Mouse (Mus musculus) liver, adult (tissue): ENCODE measurements around the gene Iqgap2.

Experiments used
- GATA4 ChIP-seq: IDR thresholded peaks from 2 replicates; pipeline ENCODE4 v1.6.1; 2014; ENCODE audit warnings: mild to moderate bottlenecking, low read length; ENCODE audit not compliant: insufficient replicate concordance

Iqgap2 gene

DNA sequence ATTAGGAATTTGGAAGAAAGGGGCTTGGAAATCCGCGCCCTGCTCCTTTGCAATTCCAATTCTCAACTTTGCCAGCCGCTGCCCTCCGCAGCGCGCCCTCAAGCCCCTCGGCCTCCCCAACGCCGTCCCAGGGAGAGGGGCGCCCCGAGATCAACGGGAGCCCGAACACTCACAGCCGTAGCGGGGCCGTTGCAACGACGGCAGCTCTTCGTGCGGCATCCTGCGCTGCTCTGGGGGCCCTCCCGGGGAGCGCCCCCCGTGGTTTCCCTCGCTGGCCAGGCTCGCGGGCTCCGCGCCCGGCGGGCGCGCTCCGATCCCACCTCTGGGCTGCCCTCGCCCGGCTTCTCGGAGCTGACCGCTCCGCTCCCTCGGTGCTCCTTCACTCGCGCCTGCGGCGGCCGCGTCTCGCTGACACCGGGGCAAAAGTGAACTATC is at the start of gene Iqgap2:
Gene Iqgap2 (minus strand): TSS at position 432 of the 435 bp plus-strand sequence.
- no peak for TF ChIP-seq GATA4

DNA sequence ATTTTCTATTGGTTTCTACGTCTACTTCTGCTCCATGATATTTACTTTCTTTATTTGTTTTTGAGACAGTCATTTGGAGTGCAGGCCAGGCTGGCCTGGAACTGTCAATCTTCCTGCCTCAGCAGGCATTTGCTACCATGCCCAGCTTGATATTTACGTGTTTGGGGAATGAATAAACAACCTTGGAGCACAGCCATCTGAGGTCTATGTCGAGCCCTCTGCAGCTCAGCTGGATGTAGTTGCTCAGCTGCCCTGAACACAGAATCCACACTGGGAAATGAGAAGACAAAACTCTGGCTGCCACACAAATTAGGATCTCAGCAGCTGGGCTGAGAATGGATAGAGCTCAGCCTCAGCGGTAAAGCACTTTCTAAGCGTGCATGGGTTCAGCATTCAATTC is 49.1 kb upstream of the Iqgap2 start:
- TF ChIP-seq GATA4, result no peak

DNA sequence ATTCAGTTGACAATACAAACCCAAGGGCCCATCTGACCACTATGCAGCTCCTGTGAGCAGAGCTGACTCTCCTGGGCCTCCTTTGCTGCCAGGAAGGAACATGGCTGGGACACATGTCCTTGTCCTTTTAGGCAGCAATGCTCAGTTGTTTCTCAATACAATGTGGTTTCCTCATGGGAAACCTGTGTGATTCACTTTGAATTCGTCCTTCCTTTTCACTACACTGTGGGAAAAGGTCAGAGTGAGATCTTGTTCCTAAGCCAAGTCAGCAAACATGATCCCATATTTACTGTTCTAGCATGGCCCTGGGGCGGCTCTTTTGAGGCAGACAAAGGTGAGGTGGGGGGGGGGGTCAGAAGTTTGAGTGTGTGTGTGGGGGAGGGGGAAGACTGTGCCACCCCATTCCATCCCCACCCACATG is 32.5 kb upstream of the Iqgap2 start:
- TF ChIP-seq GATA4, result no peak

DNA sequence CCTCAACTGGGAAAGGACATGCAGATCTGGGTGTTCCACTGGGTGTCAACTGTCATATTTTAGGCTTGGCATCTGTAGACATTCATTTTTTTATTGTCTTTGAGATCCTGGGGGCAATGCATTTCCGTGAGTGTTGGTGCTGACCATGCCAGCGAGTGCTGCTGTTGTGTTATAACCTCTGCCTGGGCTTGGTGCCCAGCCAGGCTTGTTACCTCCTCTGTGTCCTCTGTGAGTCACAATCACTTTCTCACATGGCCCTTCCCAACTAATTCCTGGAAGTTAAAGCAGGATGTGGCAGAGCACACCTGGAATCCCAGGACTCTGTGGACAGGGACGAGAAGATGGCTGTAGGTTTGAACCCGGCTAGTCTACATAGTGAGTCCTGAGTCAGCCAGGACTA is 30.9 kb upstream of the Iqgap2 start:
- TF ChIP-seq GATA4, result no peak

DNA sequence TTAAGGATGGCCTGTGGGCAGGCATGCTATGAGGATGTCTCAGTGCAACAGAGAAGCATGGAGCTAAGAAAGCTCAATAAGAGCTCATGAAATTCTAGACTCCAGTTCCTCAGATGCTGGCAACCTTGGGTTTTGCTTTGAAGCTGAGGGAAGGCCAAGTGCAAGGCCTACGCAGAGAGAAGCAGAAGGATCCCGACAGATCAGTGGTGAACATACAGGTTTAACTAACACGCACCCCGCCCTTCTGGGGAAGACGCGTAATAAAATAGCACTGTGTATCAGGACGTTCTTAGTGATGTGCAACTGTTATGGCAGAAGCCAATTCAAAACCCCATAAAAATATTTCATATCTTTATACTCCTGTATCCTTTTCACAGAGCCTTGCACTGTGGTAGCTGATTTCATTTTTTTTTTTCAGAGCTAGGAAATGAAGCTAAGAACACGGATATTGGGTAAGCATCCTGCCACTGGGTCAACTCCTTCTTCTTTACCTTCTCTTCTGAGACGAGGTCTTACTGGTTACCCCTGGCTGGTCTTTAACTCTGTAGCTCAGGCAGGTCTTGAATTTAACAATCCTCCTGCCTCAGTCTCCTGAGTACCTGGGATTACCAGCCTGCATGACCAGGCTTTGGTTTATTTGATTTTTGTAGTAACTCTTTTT is 27.0 kb upstream of the Iqgap2 start:
- no peak for TF ChIP-seq GATA4

DNA sequence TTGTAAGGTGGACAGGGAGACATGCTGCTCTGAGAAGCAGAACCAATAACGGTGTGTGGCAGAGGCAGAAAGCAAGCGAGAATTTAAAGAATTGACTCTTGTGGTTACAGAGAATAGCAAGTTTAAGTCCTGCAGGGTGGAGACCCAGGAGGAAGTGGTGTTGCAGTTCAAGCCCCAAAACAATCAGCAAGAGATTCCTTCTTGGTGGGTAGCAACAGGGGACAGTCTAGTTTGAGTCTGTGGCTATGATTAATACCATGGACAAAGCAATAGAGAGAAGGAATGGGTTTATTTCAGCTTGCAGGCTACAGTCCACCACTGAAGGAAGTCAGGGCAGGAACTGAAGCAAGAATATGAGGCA is 21.3 kb upstream of the Iqgap2 start:
- no peak for TF ChIP-seq GATA4

DNA sequence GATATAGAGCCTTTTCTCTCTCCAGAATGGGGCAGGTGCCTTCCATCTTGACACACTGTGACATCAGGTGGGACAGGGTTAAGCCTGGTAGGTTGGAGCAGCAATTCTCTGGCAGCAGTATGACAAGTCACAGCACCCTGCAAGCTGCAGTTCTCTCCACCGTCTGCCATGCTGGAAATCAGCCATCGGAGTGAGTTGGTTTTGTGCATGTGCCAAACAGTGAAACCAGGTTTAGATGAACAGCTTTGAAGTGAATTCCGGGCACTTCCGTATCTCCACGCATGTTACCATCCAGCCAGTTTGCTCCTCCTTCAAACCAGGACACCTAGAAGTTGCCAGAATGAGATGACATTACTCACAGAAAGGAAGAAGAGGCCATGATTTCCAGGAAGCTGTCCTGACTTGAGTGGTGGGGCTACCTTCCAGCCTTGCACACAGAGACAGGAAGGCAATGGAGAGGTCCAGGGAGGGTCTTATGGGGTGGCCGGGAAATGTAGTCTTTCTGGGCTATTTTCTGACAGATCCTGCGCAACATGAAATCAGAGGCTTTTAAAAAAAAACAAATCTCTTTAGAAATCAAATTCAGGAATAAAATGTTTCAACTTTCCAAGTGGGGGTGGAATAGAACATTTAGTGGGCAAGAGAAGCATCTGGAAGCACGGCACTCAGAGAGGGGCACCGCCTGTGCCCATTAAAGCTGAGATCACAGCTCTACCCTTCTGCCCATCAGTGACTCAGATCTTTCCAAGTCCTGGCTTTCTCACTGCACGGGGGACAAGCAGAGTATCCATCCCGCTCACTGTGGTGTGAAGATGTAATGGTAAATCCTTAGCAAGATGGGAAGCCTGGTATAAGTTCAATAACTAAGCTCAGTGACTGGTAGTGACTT is 20.7 kb upstream of the Iqgap2 start:
- TF ChIP-seq GATA4, result no peak

DNA sequence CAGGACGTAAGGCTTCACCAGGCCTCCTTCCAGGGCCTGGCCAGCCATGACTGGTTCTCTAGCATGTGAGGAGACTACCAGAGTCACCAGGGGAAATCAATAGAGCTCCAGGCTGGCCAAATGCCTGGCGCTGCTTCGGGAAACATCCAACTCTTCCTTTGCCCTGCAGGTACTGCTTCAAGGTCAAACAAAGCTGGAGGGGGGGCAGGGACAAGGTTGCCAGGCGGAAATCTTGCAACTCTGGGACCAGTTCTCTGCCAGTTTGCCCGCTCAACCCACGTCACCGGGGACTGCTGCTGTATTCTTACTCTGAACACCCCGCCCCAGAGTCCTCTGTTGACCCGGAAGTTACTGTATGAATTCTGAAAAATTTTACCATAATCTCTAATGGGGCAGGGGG is 18.5 kb upstream of the Iqgap2 start:
- no peak for TF ChIP-seq GATA4

DNA sequence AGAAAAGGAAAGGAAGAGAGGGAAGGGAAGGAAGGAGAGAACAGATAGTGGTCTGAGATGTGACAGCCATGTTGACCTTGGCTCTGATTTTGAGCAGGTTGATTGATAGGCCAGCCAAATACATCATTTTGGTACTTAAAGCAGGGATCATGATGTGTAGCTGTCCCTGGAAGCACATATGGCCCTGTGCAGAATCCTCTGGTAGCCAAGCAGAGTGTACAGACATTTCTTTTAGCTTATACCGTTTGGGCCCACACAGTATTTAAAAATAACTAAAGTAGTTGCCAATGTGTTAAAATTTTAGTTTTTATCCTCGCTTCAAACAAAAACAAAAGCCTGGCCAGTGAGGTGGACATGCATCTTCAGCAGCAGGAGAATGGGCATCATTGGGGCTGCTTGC is 17.5 kb upstream of the Iqgap2 start:
- no peak for TF ChIP-seq GATA4

DNA sequence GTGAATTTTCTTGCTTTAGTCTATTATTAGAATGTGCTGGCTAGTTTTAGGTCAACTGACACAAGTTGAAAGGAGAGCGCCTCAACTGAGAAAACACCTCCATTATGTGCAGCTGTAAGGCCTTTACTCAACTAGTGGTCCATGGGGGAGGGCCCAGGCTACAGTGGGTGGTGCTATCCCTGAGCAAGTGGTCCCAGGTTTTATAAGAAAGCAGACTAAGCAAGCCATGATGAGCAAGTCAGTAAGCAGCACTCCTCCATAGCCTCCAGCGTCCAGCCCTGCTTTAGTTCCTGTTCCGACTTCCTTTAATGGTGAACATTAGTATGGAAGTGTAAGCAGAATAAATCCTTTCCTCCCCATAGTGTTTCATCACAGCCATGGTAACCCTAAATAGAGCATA is 11.0 kb upstream of the Iqgap2 start:
- TF ChIP-seq GATA4, result no peak

DNA sequence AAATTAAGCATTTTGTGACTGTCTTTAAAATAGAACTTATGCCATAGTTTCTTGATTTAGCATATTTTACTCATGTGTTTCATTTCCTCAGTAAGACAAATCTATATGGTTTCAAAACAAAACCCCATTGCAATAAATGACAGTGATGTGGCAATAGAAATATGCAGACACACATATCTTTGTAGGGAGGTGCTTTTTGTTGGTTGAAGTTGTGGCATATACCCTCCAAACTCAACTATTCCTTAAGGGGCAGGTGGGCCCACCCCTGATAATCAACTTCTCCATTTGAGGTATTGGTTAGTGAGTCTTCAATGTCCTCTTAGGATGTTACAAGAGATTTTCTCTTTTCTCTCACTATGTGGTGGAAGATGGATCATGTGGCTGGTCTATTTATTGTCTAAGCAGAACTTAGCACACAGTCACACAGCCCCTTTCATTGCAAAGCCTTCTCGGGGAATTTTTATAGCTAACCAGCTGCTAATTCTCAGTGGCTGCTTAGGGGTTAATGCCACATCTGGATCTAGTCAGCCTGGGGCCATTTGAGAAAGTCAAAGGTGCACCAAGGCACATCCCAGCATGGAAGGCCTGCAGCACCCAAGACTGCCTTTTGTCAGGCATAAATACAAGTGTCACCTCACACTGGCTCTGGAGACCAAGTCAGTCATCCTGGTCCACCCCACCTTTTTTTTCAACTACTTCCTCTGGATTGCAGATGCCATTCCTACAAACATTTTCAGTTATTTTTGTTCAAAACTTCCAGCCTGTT is 8.3 kb upstream of the Iqgap2 start:
- TF ChIP-seq GATA4, result no peak

DNA sequence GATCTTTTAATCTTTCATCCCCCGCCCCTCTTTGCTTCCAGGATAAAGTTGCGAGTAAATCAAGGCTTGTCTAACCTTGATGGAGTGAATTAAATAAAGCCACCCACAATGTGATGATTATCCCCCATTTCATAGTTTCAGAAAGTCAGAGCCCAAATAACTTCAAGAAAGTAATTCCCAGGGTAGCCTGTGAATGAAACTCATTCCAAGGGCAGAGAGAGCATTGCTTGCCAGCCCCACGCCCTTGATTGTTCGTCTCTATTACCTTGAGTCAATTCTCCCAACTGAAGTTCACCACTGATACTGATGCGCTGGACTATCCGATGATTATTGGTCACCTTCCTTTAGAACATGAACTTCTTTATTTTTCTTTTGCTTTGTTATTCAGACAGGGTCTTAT is 4.8 kb upstream of the Iqgap2 start:
- TF ChIP-seq GATA4, result no peak

DNA sequence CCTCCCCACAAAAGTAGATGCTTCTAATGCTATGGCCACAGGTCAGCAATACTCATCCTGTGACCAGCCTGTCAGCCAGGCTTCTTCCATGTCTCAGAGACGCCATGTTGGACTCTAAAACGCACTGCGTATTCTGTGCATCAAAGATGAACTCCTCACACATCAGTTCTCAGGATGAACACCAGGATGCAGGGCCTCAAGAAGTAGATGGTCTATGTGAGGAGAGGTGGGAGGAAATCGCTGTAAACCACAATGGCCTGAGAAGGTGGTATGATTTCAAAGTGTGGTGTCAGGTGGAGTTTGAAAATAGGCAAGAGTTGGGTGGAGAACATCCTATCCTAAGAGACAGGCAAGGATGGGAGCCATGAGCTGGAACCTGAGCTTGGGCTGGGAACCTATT is 1.4 kb upstream of the Iqgap2 start:
- no peak for TF ChIP-seq GATA4

DNA sequence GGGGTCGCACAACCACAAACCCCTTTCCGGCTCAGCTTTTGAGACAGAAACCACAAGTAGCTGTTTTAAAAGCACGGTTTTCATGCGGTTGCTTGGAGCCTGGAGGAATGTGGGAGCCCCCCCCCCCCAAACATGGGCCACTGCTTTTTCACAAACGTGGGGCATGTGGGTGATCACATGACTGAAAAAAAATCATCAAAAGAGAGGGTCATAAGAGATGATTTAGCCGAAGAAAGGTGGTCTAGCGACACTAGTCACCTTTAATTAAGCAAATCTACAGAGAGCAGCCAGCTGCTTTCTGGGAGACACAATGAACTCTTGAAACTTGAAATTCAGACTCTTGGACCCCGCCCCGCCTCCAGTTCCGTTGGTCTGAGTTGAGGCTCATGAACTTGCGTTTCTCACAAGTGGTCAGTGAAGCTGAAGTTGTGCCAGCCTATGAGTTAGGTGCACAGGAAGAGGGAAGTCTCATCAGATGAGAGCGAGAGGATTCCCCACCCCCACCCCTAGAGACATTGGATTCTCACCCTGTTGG is 956 bp upstream of the Iqgap2 start:
- no peak for TF ChIP-seq GATA4

DNA sequence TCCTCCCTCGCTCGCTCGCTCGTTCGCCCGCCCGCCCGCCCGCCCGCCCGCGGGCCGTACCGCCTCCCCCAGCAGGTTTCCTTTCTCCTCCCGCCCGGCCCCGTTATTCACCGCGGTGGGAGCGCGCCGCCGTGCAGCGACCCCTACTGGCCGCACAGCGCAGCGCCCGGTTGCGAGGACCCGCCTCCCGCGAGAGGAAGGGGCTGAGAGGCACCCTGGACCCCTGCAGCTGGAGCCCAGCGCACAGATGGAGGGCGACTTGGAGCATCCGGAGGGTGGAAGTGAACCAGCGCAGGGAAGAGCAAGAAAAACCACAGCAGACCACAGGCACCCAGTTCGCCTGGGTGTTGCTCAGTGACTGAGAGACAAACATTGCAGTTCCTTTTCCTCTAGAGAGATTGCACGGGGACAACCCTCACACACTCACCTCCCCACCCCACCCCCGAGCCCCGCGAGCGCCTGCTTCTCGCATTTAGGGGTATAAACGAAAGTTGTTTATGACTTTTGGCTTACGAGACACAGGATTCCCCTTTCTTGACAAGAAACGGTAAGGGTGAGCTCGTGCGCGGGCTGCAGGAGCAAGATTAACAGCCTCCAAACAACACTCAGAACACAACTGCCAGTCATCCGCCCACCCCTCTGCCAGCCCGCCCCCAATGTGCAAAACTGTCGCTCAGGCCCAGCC is 346 bp upstream of the Iqgap2 start:
- TF ChIP-seq GATA4, result no peak
